ENCODE assay signal across 14 mouse cellular contexts in genomic region chr11:80505581-80505980, GRCm38 (mm10). TPM values are rescaled to one million over a fixed set of nuclear protein-coding genes. Genes with fewer than 3 reads are reported as not detected.
DNase-seq lines count a peak whose midpoint lies in the region; ATAC-seq and TF ChIP-seq lines count a peak whose summit lies in the region.
"Had no signal": no experiment of that assay in that cellular context is flagged by ENCODE, and none has a peak within 500 bp of the region (broad histone marks: within the 10 kb centered on the region; RNA-seq: fewer than 3 reads in every experiment).

No protein-coding gene starts in this region.

- ATAC-seq in hindbrain, embryonic 13.5 days (ENCODE audit: low FRiP score): no peak
- ATAC-seq in midbrain, postnatal 0 days (ENCODE audit: low FRiP score): no peak
- ATAC-seq in heart, embryonic 11.5 days (replicated peaks; ENCODE audit: insufficient number of reproducible peaks, low FRiP score, low TSS enrichment): no peak
- ATAC-seq: lung, postnatal 0 days had no signal

- no peaks in the 10 kb centered on the region for H3K36me3 ChIP-seq in hindbrain, embryonic 13.5 days
- H3K36me3 ChIP-seq in midbrain, postnatal 0 days (ENCODE audit: insufficient read depth, low read length): no peaks in the 10 kb centered on the region
- H3K36me3 ChIP-seq in heart, embryonic 11.5 days (ENCODE audit: control insufficient read depth, insufficient read depth, low read length): no peaks in the 10 kb centered on the region
- H3K36me3 ChIP-seq: heart, embryonic 13.5 days; limb, embryonic 15.5 days; stomach, embryonic 15.5 days had no signal

- H3K9ac ChIP-seq in hindbrain, embryonic 13.5 days: 0 out of 2 replicates have a peak overlapping the region, but pooled peaks have one; percentile 72
- no peak overlapping the region for H3K9ac ChIP-seq in midbrain, postnatal 0 days (replicated peaks; ENCODE audit: low read length, poor library complexity, severe bottlenecking)
- H3K9ac ChIP-seq in heart, embryonic 11.5 days (ENCODE audit: low read depth, low read length): no peak overlapping the region
- H3K9ac ChIP-seq: heart, embryonic 13.5 days; limb, embryonic 15.5 days; stomach, embryonic 15.5 days had no signal

- 84% methylated on average over 3 of the region's 3 CpGs for WGBS in hindbrain, embryonic 13.5 days
- 92% methylated on average over 3 of the region's 3 CpGs for WGBS in midbrain, postnatal 0 days
- WGBS in heart, embryonic 11.5 days (ENCODE audit: insufficient replicate concordance): 92% methylated on average over 3 of the region's 3 CpGs

- H3K4me1 ChIP-seq in cortical plate, adult 2 months (ENCODE audit: control insufficient read depth, insufficient read depth, low read length): peaks cover 20% of the 10 kb centered on the region
- H3K4me1 ChIP-seq in hindbrain, embryonic 13.5 days (replicated peaks): peaks cover 51% of the 10 kb centered on the region
- peaks cover 32% of the 10 kb centered on the region for H3K4me1 ChIP-seq in midbrain, postnatal 0 days (ENCODE audit: insufficient read depth, low read length)
- H3K4me1 ChIP-seq in heart, embryonic 11.5 days (ENCODE audit: control insufficient read depth, insufficient read depth, low read length): peaks cover 20% of the 10 kb centered on the region

- no peak for TF ChIP-seq CTCF in cortical plate, adult 2 months (IDR thresholded peaks at IDR 0.05; ENCODE audit: extremely low read depth, insufficient read depth, low read length)
- TF ChIP-seq CTCF in midbrain, postnatal 0 days (IDR thresholded peaks at IDR 0.05): no peak

- no peak overlapping the region for H3K4me3 ChIP-seq in cortical plate, adult 2 months (ENCODE audit: insufficient read depth, low read length)
- no peak overlapping the region for H3K4me3 ChIP-seq in hindbrain, embryonic 13.5 days
- no peak overlapping the region for H3K4me3 ChIP-seq in midbrain, postnatal 0 days (ENCODE audit: low read depth, low read length)
- H3K4me3 ChIP-seq in heart, embryonic 11.5 days (ENCODE audit: low read depth, low read length): no peak overlapping the region
- H3K4me3 ChIP-seq: gastrocnemius, adult 2 months; heart, embryonic 13.5 days; limb, embryonic 15.5 days; stomach, embryonic 15.5 days had no signal

- no peaks in the 10 kb centered on the region for H3K27me3 ChIP-seq in hindbrain, embryonic 13.5 days
- no peaks in the 10 kb centered on the region for H3K27me3 ChIP-seq in midbrain, postnatal 0 days (ENCODE audit: insufficient read depth, low read length)
- H3K27me3 ChIP-seq in heart, embryonic 11.5 days (ENCODE audit: control insufficient read depth, insufficient read depth, low read length): no peaks in the 10 kb centered on the region
- H3K27me3 ChIP-seq: heart, embryonic 13.5 days; limb, embryonic 15.5 days; stomach, embryonic 15.5 days had no signal

- peak; percentile 47 to 80 for DNase-seq in left cerebral cortex, adult 18-20 months (ENCODE audit: low spot score in 2 of 2)
- DNase-seq in left cerebral cortex, postnatal 10 days (ENCODE audit: extremely low spot score in 1 of 2, low spot score in 2 of 2): no peak
- no peak for DNase-seq in midbrain, postnatal 0 days (ENCODE audit: low spot score)
- DNase-seq in cerebellum, adult 11 months: no peak
- DNase-seq in kidney, postnatal 14 days: no peak
- DNase-seq: adrenal gland, adult 8-10 months; gastrocnemius, adult 2 months had no signal

- peak overlapping the region; percentile 55 for H3K27ac ChIP-seq in cortical plate, adult 2 months (ENCODE audit: insufficient read depth, low read length)
- peak overlapping the region; percentile 99 for H3K27ac ChIP-seq in hindbrain, embryonic 13.5 days
- peak overlapping the region; percentile 99 for H3K27ac ChIP-seq in midbrain, postnatal 0 days (ENCODE audit: low read depth, low read length)
- no peak overlapping the region for H3K27ac ChIP-seq in heart, embryonic 11.5 days (ENCODE audit: low read depth, low read length)
- H3K27ac ChIP-seq: gastrocnemius, adult 2 months; heart, embryonic 13.5 days; limb, embryonic 15.5 days; stomach, embryonic 15.5 days had no signal

- no peak overlapping the region for H3K4me2 ChIP-seq in hindbrain, embryonic 13.5 days
- H3K4me2 ChIP-seq in midbrain, postnatal 0 days (ENCODE audit: low read depth, low read length, poor library complexity, severe bottlenecking): no peak overlapping the region
- no peak overlapping the region for H3K4me2 ChIP-seq in heart, embryonic 11.5 days
- H3K4me2 ChIP-seq: heart, embryonic 13.5 days; limb, embryonic 15.5 days; stomach, embryonic 15.5 days had no signal

- H3K9me3 ChIP-seq in hindbrain, embryonic 13.5 days: no peaks in the 10 kb centered on the region
- H3K9me3 ChIP-seq in midbrain, postnatal 0 days (ENCODE audit: low read length): no peaks in the 10 kb centered on the region
- no peaks in the 10 kb centered on the region for H3K9me3 ChIP-seq in heart, embryonic 11.5 days (replicated peaks; ENCODE audit: control insufficient read depth, low read length)
- H3K9me3 ChIP-seq: heart, embryonic 13.5 days; limb, embryonic 15.5 days; stomach, embryonic 15.5 days had no signal

- intact Hi-C loops in left cerebral cortex, postnatal 10 days (cut with DNase I): loop anchor here (2.0 to 5.0 kb wide), 2 partner anchors 25 to 97 kb away; no protein-coding TSS in a partner anchor

- no peak for TF ChIP-seq POLR2A in cortical plate, adult 2 months (IDR thresholded peaks at IDR 0.05; ENCODE audit: extremely low read depth, insufficient read depth, low read length)

RNA-seq across cellular contexts. Expression of gene Cdk5r1, which starts 28.8 kb away (rescaled TPM):
- total RNA-seq in left cerebral cortex, adult 18-20 months (2021): 100 to 1,000 TPM; 298 to 313 TPM
- total RNA-seq in left cerebral cortex, postnatal 10 days (2021): 100 to 1,000 TPM; 327 to 329 TPM
- polyA plus RNA-seq in cortical plate, adult 2 months (2012; rRNA removed): 215 and 234 TPM in 2 replicates
- polyA plus RNA-seq in hindbrain, embryonic 13.5 days (2015; fragmentation: Nextera tagmentation; extraction: Ambion mirVana): 93.2 and 105 TPM in 2 replicates
- total RNA-seq in midbrain, postnatal 0 days (2014; rRNA removed): 376 and 420 TPM in 2 replicates
- polyA plus RNA-seq in midbrain, postnatal 0 days (2015; fragmentation: Nextera tagmentation; extraction: Ambion mirVana): 77.3 and 85.2 TPM in 2 replicates
- polyA plus RNA-seq in heart, embryonic 11.5 days (2014; fragmentation: Nextera tagmentation; extraction: Ambion mirVana): 0.51 and 0.74 TPM in 2 replicates

Comparison
In these comparisons a context has a peak if more than half of its experiments do, and no peak if none do; other contexts are left out.
1. DNase-seq: peak in left cerebral cortex, adult 18-20 months (2 of 2); none in left cerebral cortex, postnatal 10 days (0 of 2), midbrain, postnatal 0 days (single experiment), cerebellum, adult 11 months (single experiment) and kidney, postnatal 14 days (single experiment).
2. RNA of gene Cdk5r1, which starts 28.8 kb away (polyA plus RNA-seq): 215 to 234 TPM in cortical plate, adult 2 months, 93.2 to 105 TPM in hindbrain, embryonic 13.5 days and 77.3 to 85.2 TPM in midbrain, postnatal 0 days; 0.51 to 0.74 TPM in heart, embryonic 11.5 days; every median in the first group is over 10 times any median in the second.